Mouse (Mus musculus): ENCODE data around the gene Atpif1. TPM values are rescaled to one million over a fixed set of nuclear protein-coding genes. Genes with fewer than 3 reads are reported as not detected.

Atpif1 gene
- 1,247 and 1,358 TPM in 2 replicates for polyA plus RNA-seq (2014; fragmentation: Nextera tagmentation; extraction: Ambion mirVana)

GRCm38 (mm10) chr4:132532981-132533916 is at the start of gene Atpif1:
Gene Atpif1, minus strand, starts transcription at chr4:132533659.
- H3K27me3 ChIP-seq (ENCODE audit: control insufficient read depth, insufficient read depth, low read length), result no peaks in the 10 kb centered on the region
- peak within 1 kb of the TSS; percentile 95 for H3K27ac ChIP-seq (ENCODE audit: low read length)
- H3K36me3 ChIP-seq (ENCODE audit: control insufficient read depth, insufficient read depth, low read length), result peaks cover 12% of the 10 kb centered on the region
- no peaks in the 10 kb centered on the region for H3K9me3 ChIP-seq (ENCODE audit: control insufficient read depth, low read depth, low read length)
- peak; percentile 76 for ATAC-seq (ENCODE audit: insufficient number of reproducible peaks, insufficient read depth, low FRiP score, low read depth)
- WGBS, result under 1% methylated on average over 63 of the region's 63 CpGs
- peak within 1 kb of the TSS; percentile 66 for H3K4me2 ChIP-seq (replicated peaks; ENCODE audit: low read depth, low read length)
- peak within 1 kb of the TSS; percentile 81 for H3K9ac ChIP-seq (replicated peaks; ENCODE audit: low read depth, low read length)
- H3K4me1 ChIP-seq (ENCODE audit: control insufficient read depth, insufficient read depth, low read length), result peaks cover 25% of the 10 kb centered on the region
- H3K4me3 ChIP-seq (ENCODE audit: low read depth, low read length), result peak within 1 kb of the TSS; percentile 64

GRCm38 (mm10) chr4:132574809-132575347 is 41.4 kb upstream of the Atpif1 start:
- no peak overlapping the region for H3K27ac ChIP-seq (ENCODE audit: low read length)
- no peak overlapping the region for H3K9ac ChIP-seq (replicated peaks; ENCODE audit: low read depth, low read length)
- no peak for ATAC-seq (ENCODE audit: insufficient number of reproducible peaks, insufficient read depth, low FRiP score, low read depth)
- H3K27me3 ChIP-seq (ENCODE audit: control insufficient read depth, insufficient read depth, low read length), result no peaks in the 10 kb centered on the region
- no peak overlapping the region for H3K4me2 ChIP-seq (replicated peaks; ENCODE audit: low read depth, low read length)
- WGBS, result 95% methylated on average over 1 of the region's 1 CpGs
- peaks cover 5% of the 10 kb centered on the region; the same call in 1 of the 2 replicates for H3K4me1 ChIP-seq (ENCODE audit: control insufficient read depth, insufficient read depth, low read length)
- H3K9me3 ChIP-seq (ENCODE audit: control insufficient read depth, low read depth, low read length), result no peaks in the 10 kb centered on the region
- H3K4me3 ChIP-seq (ENCODE audit: low read depth, low read length), result no peak overlapping the region
- H3K36me3 ChIP-seq (ENCODE audit: control insufficient read depth, insufficient read depth, low read length), result no peaks in the 10 kb centered on the region

- Histone ChIP-seq H3K27me3 (ENCODE audit: control insufficient read depth, insufficient read depth, low read length) (no peaks in the 10 kb centered on the region), H3K4me2 (replicated peaks; ENCODE audit: low read depth, low read length) (no peak overlapping the region), H3K9me3 (ENCODE audit: control insufficient read depth, low read depth, low read length) (no peaks in the 10 kb centered on the region), H3K4me1 (ENCODE audit: control insufficient read depth, insufficient read depth, low read length) (peaks cover 5% of the 10 kb centered on the region; the same call in 1 of the 2 replicates), H3K27ac (ENCODE audit: low read length) (peak overlapping the region; percentile 27; the same call in 1 of the 2 replicates), H3K4me3 (ENCODE audit: low read depth, low read length) (no peak overlapping the region), H3K36me3 (ENCODE audit: control insufficient read depth, insufficient read depth, low read length) (no peaks in the 10 kb centered on the region), H3K9ac (replicated peaks; ENCODE audit: low read depth, low read length) (no peak overlapping the region)
- WGBS, result 47% methylated on average over 11 of the region's 11 CpGs
- no peak for ATAC-seq (ENCODE audit: insufficient number of reproducible peaks, insufficient read depth, low FRiP score, low read depth)
These were observed 39.9 kb upstream of the Atpif1 start for GRCm38 (mm10) chr4:132573327-132573726.

- Histone ChIP-seq H3K4me3 (ENCODE audit: low read depth, low read length) (no peak overlapping the region), H3K36me3 (ENCODE audit: control insufficient read depth, insufficient read depth, low read length) (no peaks in the 10 kb centered on the region), H3K9ac (replicated peaks; ENCODE audit: low read depth, low read length) (no peak overlapping the region), H3K27ac (ENCODE audit: low read length) (peak overlapping the region; percentile 58; the same call in 1 of the 2 replicates), H3K4me1 (ENCODE audit: control insufficient read depth, insufficient read depth, low read length) (peaks cover 5% of the 10 kb centered on the region; the same call in 1 of the 2 replicates), H3K27me3 (ENCODE audit: control insufficient read depth, insufficient read depth, low read length) (no peaks in the 10 kb centered on the region), H3K9me3 (ENCODE audit: control insufficient read depth, low read depth, low read length) (no peaks in the 10 kb centered on the region), H3K4me2 (replicated peaks; ENCODE audit: low read depth, low read length) (no peak overlapping the region)
- 53% methylated on average over 9 of the region's 9 CpGs for WGBS
- no peak for ATAC-seq (ENCODE audit: insufficient number of reproducible peaks, insufficient read depth, low FRiP score, low read depth)
These were observed 37.7 kb upstream of the Atpif1 start for GRCm38 (mm10) chr4:132571190-132571589.

GRCm38 (mm10) chr4:132569115-132569514 is 35.7 kb upstream of the Atpif1 start:
- no peaks in the 10 kb centered on the region for H3K27me3 ChIP-seq (ENCODE audit: control insufficient read depth, insufficient read depth, low read length)
- no peak overlapping the region for H3K9ac ChIP-seq (replicated peaks; ENCODE audit: low read depth, low read length)
- 90% methylated on average over 5 of the region's 5 CpGs for WGBS
- no peak overlapping the region for H3K27ac ChIP-seq (ENCODE audit: low read length)
- no peaks in the 10 kb centered on the region for H3K9me3 ChIP-seq (ENCODE audit: control insufficient read depth, low read depth, low read length)
- H3K4me2 ChIP-seq (replicated peaks; ENCODE audit: low read depth, low read length), result no peak overlapping the region
- H3K36me3 ChIP-seq (ENCODE audit: control insufficient read depth, insufficient read depth, low read length), result no peaks in the 10 kb centered on the region
- H3K4me3 ChIP-seq (ENCODE audit: low read depth, low read length), result no peak overlapping the region
- H3K4me1 ChIP-seq (ENCODE audit: control insufficient read depth, insufficient read depth, low read length), result peaks cover 9% of the 10 kb centered on the region; the same call in 1 of the 2 replicates
- no peak for ATAC-seq (ENCODE audit: insufficient number of reproducible peaks, insufficient read depth, low FRiP score, low read depth)

GRCm38 (mm10) chr4:132567361-132567779 is 33.9 kb upstream of the Atpif1 start:
- Histone ChIP-seq H3K36me3 (ENCODE audit: control insufficient read depth, insufficient read depth, low read length) (no peaks in the 10 kb centered on the region), H3K4me3 (ENCODE audit: low read depth, low read length) (no peak overlapping the region), H3K9ac (replicated peaks; ENCODE audit: low read depth, low read length) (no peak overlapping the region), H3K27me3 (ENCODE audit: control insufficient read depth, insufficient read depth, low read length) (no peaks in the 10 kb centered on the region), H3K4me1 (ENCODE audit: control insufficient read depth, insufficient read depth, low read length) (0 out of 2 replicates have a peak, but pooled peaks cover 6% of the 10 kb centered on the region), H3K27ac (ENCODE audit: low read length) (no peak overlapping the region), H3K4me2 (replicated peaks; ENCODE audit: low read depth, low read length) (no peak overlapping the region), H3K9me3 (ENCODE audit: control insufficient read depth, low read depth, low read length) (no peaks in the 10 kb centered on the region)
- no peak for ATAC-seq (ENCODE audit: insufficient number of reproducible peaks, insufficient read depth, low FRiP score, low read depth)
- 54% methylated on average over 9 of the region's 9 CpGs for whole genome bisulfite sequencing

- no peak for ATAC-seq (ENCODE audit: insufficient number of reproducible peaks, insufficient read depth, low FRiP score, low read depth)
- H3K36me3 ChIP-seq (ENCODE audit: control insufficient read depth, insufficient read depth, low read length), result no peaks in the 10 kb centered on the region
- H3K27me3 ChIP-seq (ENCODE audit: control insufficient read depth, insufficient read depth, low read length), result no peaks in the 10 kb centered on the region
- no peak overlapping the region for H3K27ac ChIP-seq (ENCODE audit: low read length)
- 74% methylated on average over 12 of the region's 12 CpGs for WGBS
- no peak overlapping the region for H3K4me3 ChIP-seq (ENCODE audit: low read depth, low read length)
- no peak overlapping the region for H3K4me2 ChIP-seq (replicated peaks; ENCODE audit: low read depth, low read length)
- H3K9ac ChIP-seq (replicated peaks; ENCODE audit: low read depth, low read length), result no peak overlapping the region
- no peaks in the 10 kb centered on the region for H3K9me3 ChIP-seq (ENCODE audit: control insufficient read depth, low read depth, low read length)
- 0 out of 2 replicates have a peak, but pooled peaks cover 6% of the 10 kb centered on the region for H3K4me1 ChIP-seq (ENCODE audit: control insufficient read depth, insufficient read depth, low read length)
These were observed 31.8 kb upstream of the Atpif1 start for GRCm38 (mm10) chr4:132565089-132565747.

- Histone ChIP-seq H3K27ac (ENCODE audit: low read length) (no peak within 1 kb of the TSS; the same call in 1 of the 2 replicates), H3K4me2 (replicated peaks; ENCODE audit: low read depth, low read length) (no peak within 1 kb of the TSS), H3K9ac (replicated peaks; ENCODE audit: low read depth, low read length) (no peak within 1 kb of the TSS), H3K36me3 (ENCODE audit: control insufficient read depth, insufficient read depth, low read length) (no peaks in the 10 kb centered on the region), H3K27me3 (ENCODE audit: control insufficient read depth, insufficient read depth, low read length) (no peaks in the 10 kb centered on the region), H3K4me1 (ENCODE audit: control insufficient read depth, insufficient read depth, low read length) (0 out of 2 replicates have a peak, but pooled peaks cover 6% of the 10 kb centered on the region), H3K4me3 (ENCODE audit: low read depth, low read length) (no peak within 1 kb of the TSS), H3K9me3 (ENCODE audit: control insufficient read depth, low read depth, low read length) (no peaks in the 10 kb centered on the region)
- no peak for ATAC-seq (ENCODE audit: insufficient number of reproducible peaks, insufficient read depth, low FRiP score, low read depth)
- WGBS, result 28% methylated on average over 4 of the region's 4 CpGs
These were observed 30.5 kb upstream of the Atpif1 start, which contains the start of gene Ptafr for GRCm38 (mm10) chr4:132563965-132564364. Gene Ptafr, plus strand, starts transcription at chr4:132564067.
